Mouse (Mus musculus) kidney, adult 2 months (tissue): Measurements from ENCODE around the gene Fbxl17. TPM values are rescaled to one million over a fixed set of nuclear protein-coding genes. Genes with fewer than 3 reads are reported as not detected.

Source experiments
- DNase-seq: peaks from one replicate; pipeline ENCODE4 v3.0.0; 2021
- H3K27ac ChIP-seq: fragments of 200-500 bp; 2 replicates; pipeline ENCODE4 v1.5.1; 2012; ENCODE audit warnings: low read depth, low read length, control low read depth, inconsistent platforms; ENCODE audit not compliant: insufficient read depth
- H3K27me3 ChIP-seq: fragments of 200-500 bp; replicated peaks from 2 replicates; pipeline ENCODE4 v1.6.1; 2012; ENCODE audit warnings: mild to moderate bottlenecking, moderate library complexity, low read length, inconsistent platforms; ENCODE audit not compliant: control insufficient read depth, insufficient read depth
- H3K36me3 ChIP-seq: fragments of 200-500 bp; 2 replicates; pipeline ENCODE4 v1.6.1; 2012; ENCODE audit warnings: mild to moderate bottlenecking, moderate library complexity, low read length, inconsistent platforms; ENCODE audit not compliant: control insufficient read depth, insufficient read depth
- H3K4me1 ChIP-seq: fragments of 200-500 bp; 2 replicates; pipeline ENCODE4 v1.6.1; 2011; ENCODE audit warnings: low read length; ENCODE audit not compliant: control insufficient read depth, insufficient read depth
- H3K4me3 ChIP-seq: fragments of 200-500 bp; 2 replicates; pipeline ENCODE4 v1.5.1; 2011; ENCODE audit warnings: mild to moderate bottlenecking, low read depth, low read length, control low read depth; ENCODE audit not compliant: insufficient read depth
- CTCF ChIP-seq: fragments of 200-500 bp; conservative IDR thresholded peaks from 2 replicates; pipeline ENCODE4 v1.5.1; 2011; ENCODE audit warnings: low read depth, mild to moderate bottlenecking, control low read depth, low read length, moderate library complexity, mixed read lengths; ENCODE audit not compliant: insufficient read depth, insufficient read length
- POLR2A ChIP-seq: fragments of 200-500 bp; IDR thresholded peaks from one replicate; pipeline ENCODE4 v1.6.1; 2011; ENCODE audit warnings: low read depth, low read length, control low read depth
- WGBS: fragments of 180-500 bp; shearing (Covaris S2); methylation state at CpG from one replicate; pipeline ENCODE4 v1.1.7; 2018; 5-methylcytosine and 5-hydroxymethylcytosine counted together
- polyA plus RNA-seq: library from polyadenylated mRNA; depleted of rRNA; stranded (reverse); fragments of >200 nt; gene quantifications from 2 replicates; pipeline ENCODE4 v1.2.3, GENCODE M21; 2012

Gene Fbxl17
- polyA plus RNA-seq, 1 experiment: 10.2 TPM

DNA sequence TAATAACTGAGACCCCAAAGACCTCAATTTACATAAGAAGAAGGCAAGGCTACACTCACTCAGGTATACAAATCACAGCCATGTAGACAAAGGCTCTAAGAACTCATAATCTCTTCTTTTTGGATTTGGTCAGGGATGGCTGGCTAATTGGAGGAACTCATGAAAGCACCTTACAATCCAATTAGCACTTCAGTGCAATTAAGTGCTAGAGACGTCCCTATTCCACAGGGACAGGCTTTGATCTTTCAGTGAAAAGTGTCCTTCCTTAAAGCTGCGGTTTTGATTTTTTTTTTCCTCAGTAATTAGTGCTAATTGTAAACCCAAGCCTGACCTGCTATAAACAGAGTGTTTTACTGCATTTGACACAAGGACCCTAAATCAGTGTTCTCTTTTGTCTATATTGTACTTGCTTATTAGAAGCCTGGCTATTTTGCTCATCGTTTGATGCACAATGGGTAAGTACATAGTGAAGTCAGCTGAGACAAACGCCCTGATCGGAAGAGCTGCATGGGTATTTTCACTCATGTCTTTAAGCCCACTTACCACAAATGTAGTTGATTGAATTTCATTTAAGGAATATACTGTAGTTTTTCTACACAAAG, 327.8 kb downstream of the Fbxl17 start:
- 57% methylated on average over 5 of the region's 5 CpGs for WGBS
- TF ChIP-seq POLR2A: no peak
- no peak for TF ChIP-seq CTCF

DNA sequence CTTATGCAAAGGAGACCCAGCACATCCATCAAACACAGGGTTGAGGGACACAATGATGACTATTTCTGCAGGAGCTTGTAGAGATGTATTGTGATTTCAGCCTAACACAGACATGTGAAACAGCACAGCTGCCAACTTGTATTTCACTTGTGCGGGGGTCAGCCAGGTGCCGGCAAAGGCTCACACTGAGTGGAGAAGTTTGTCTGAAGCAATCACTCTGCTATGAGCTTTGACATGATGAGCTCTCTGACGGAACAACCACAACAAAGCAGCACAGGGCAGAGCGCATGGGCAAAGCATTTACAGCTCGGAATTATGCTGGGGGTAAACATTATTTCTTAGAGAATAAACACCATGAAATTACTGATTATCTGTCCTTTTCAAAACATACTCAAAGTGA, 328.6 kb downstream of the Fbxl17 start:
- 70% methylated on average over 5 of the region's 5 CpGs for WGBS
- TF ChIP-seq CTCF: no peak
- TF ChIP-seq POLR2A: no peak

More for the DNA sequence above, 327.8 kb downstream of the Fbxl17 start:
- Histone ChIP-seq H3K27me3 (no peaks in the 10 kb centered on the region), H3K36me3 (no peaks in the 10 kb centered on the region), H3K4me1 (no peaks in the 10 kb centered on the region), H3K27ac (no peak overlapping the region), H3K4me3 (no peak overlapping the region)
- DNase-seq: no peak

DNA sequence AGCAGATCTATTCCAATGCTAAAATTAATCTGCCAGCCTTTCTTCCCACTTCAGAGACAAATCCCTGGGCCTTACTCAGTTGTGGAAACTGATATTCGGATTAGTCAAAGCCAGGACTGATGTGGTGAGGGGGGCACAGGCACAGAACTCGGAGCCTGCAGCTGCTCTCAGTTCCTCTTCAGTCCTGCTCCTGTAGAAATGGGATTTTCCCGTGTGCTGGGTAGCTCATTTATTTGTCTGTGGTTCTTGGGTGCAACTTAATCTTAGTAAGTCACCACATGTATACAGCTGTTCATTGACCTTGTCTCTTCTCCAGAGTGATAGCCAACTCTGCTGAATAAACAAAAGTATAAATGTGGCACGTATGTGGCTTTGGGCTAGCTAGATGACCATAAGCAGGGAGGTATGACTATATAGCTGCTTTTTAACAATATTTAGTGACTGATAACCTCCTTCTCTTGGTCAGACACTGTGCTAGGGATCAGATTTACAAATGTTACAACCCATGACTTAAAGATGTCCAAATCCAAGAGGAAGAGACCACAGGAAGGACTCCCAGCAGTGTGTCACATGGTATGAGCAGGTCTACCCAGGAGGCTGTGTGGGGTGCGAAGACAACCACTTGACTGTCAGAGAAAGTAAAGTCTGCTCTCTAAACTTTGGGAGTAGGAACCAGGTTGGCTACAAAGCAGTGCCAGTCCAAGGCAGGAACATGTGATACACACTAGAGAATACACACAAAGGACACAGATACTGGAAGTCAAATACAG, 331.6 kb downstream of the Fbxl17 start:
- no peak overlapping the region for H3K27ac ChIP-seq
- no peak for DNase-seq
- no peak overlapping the region for H3K4me3 ChIP-seq
- 80% methylated on average over 5 of the region's 5 CpGs for WGBS
- TF ChIP-seq CTCF (no peak), POLR2A (no peak)
- H3K36me3 ChIP-seq: no peaks in the 10 kb centered on the region
- no peaks in the 10 kb centered on the region for H3K27me3 ChIP-seq
- H3K4me1 ChIP-seq: no peaks in the 10 kb centered on the region

More for the DNA sequence above, 328.6 kb downstream of the Fbxl17 start:
- Histone ChIP-seq H3K4me1 (no peaks in the 10 kb centered on the region), H3K4me3 (no peak overlapping the region), H3K36me3 (no peaks in the 10 kb centered on the region), H3K27ac (no peak overlapping the region), H3K27me3 (no peaks in the 10 kb centered on the region)
- DNase-seq: no peak

DNA sequence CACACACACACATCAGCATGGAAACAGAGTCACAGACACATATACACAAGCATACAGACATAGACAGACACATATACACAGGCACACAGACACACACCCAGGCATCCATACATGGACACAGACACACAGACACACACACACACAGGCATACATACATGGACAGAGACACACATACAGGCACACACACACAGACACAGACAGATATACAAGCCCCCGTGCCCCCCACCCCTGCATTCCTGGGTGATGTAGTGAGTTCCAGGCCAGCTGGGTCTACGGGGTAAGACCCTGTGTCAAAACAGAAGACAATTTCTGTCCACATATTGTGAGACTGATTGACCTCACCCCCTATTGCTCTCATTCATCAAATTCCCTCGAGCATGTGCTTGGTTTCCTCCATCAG, 332.6 kb downstream of the Fbxl17 start:
- Histone ChIP-seq H3K36me3 (no peaks in the 10 kb centered on the region), H3K27ac (no peak overlapping the region), H3K4me1 (no peaks in the 10 kb centered on the region), H3K4me3 (no peak overlapping the region), H3K27me3 (no peaks in the 10 kb centered on the region)
- no peak for DNase-seq
- WGBS: 85% methylated on average over 3 of the region's 3 CpGs
- no peak for TF ChIP-seq CTCF
- no peak for TF ChIP-seq POLR2A

DNA sequence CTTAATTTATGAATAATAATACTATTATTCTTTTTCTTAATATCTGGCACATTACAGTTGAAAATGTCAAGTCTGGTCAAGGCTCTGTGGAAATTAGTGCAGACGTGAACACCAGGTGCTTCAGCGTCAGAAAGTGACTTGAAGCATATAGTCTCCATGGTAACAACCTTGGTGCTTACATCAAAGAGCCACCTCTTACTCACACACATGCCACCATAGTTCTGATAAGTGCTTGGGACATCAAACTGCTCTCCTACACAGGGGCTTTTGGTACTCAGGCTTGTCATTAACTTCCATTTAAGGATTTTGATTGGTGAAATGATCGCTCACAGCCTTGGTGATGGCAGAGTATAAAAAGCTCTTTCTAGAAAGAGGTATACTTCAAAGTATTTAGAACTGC, 333.1 kb downstream of the Fbxl17 start:
- H3K36me3 ChIP-seq: no peaks in the 10 kb centered on the region
- no peak overlapping the region for H3K4me3 ChIP-seq
- no peak overlapping the region for H3K27ac ChIP-seq
- no peaks in the 10 kb centered on the region for H3K27me3 ChIP-seq
- no peak for DNase-seq
- H3K4me1 ChIP-seq: no peaks in the 10 kb centered on the region
- no peak for TF ChIP-seq POLR2A
- TF ChIP-seq CTCF: no peak
- WGBS: 91% methylated on average over 3 of the region's 3 CpGs

DNA sequence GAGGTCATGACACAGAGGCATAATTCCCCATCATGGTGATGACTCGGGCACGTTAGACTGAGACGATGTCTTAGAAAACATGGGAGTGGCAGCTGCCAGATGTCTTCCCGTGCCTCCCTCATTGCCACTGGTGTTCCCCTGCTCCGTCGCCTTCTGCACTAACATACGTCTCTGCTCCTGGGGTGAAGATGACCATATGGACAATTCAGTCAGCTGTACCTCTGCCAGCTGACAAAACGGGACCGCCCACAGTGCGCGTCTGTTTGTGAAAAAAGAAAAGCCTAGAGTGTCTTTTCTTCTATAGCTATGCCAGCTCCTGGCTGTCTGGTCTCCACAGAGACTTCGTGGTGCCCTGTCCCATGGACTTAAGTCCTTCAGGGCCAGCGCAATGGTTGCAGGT, 334.0 kb downstream of the Fbxl17 start:
- no peaks in the 10 kb centered on the region for H3K27me3 ChIP-seq
- H3K4me3 ChIP-seq: no peak overlapping the region
- TF ChIP-seq POLR2A (no peak), CTCF (no peak)
- no peak for DNase-seq
- no peaks in the 10 kb centered on the region for H3K4me1 ChIP-seq
- H3K27ac ChIP-seq: no peak overlapping the region
- no peaks in the 10 kb centered on the region for H3K36me3 ChIP-seq
- WGBS: 89% methylated on average over 13 of the region's 13 CpGs

DNA sequence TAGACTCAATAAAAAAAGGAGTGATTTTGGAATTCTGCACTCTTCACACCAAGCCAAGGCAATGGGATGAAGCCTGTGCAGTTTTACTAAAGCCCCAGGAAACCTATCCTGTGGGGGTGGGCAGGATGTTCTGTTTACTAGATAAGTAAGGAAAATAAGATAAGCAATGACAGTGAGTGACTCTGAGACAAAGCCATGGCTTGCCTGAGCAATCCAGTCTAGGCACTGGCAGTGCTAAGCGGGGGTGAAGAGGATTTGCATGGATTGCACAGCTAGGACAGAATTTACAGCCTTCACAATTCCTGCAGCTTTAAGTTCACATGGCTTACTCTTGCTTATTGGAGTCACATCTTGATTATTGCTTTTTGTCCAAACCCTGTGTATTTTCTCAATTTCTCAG, 335.5 kb downstream of the Fbxl17 start:
- 90% methylated on average over 1 of the region's 1 CpGs for WGBS
- H3K27ac ChIP-seq: no peak overlapping the region
- no peaks in the 10 kb centered on the region for H3K36me3 ChIP-seq
- H3K4me3 ChIP-seq: no peak overlapping the region
- no peaks in the 10 kb centered on the region for H3K4me1 ChIP-seq
- TF ChIP-seq CTCF (no peak), POLR2A (no peak)
- no peak for DNase-seq
- H3K27me3 ChIP-seq: no peaks in the 10 kb centered on the region
